Mouse (Mus musculus) heart, postnatal 10 days (tissue): ENCODE results near the gene Ndufa4l2. TPM values are rescaled to one million over a fixed set of nuclear protein-coding genes. Genes with fewer than 3 reads are reported as not detected.

Experiments
- DNase-seq, 2 experiments: peaks; one replicate each; pipeline ENCODE4 v3.0.0; 2021
- intact Hi-C: fragments of 180-260 bp; cut with DNase I; formaldehyde crosslinking; loops from one replicate; pipeline ENCODE4 v1.15.1; 2025
- total RNA-seq, 2 experiments: library from RNA; stranded (reverse); gene quantifications; 2 replicates each; pipeline ENCODE4 v1.2.3; 2021

The Ndufa4l2 gene
- total RNA-seq, 2 experiments from 2014 or later: 44.5 to 54.0 TPM

GRCm38 (mm10) chr10:127509051-127509836 lies 5.5 kb upstream of the Ndufa4l2 start:
- intact Hi-C loops: no loop called here
- peak; percentile 81 to 92 for DNase-seq

- intact Hi-C loops: no loop called here
- no peak for DNase-seq
These were observed 4.7 kb upstream of the Ndufa4l2 start for GRCm38 (mm10) chr10:127509837-127510701.

GRCm38 (mm10) chr10:127510895-127511617 lies 3.7 kb upstream of the Ndufa4l2 start:
- intact Hi-C loops: no loop called here
- DNase-seq: no peak

- intact Hi-C loops: no loop called here
- peak in 1 of 2 experiments; percentile 45 for DNase-seq
These were observed 3.0 kb upstream of the Ndufa4l2 start for GRCm38 (mm10) chr10:127511634-127512306.

GRCm38 (mm10) chr10:127512307-127512666 lies 2.5 kb upstream of the Ndufa4l2 start:
- intact Hi-C loops: no loop called here

GRCm38 (mm10) chr10:127512813-127513212 lies 2.0 kb upstream of the Ndufa4l2 start:
- peak; percentile 95 to 98 for DNase-seq
- intact Hi-C loops: loop anchor here (1.0 kb wide), 1 partner anchor 23 kb away; no protein-coding TSS in a partner anchor

More at GRCm38 (mm10) chr10:127512307-127512666, 2.5 kb upstream of the Ndufa4l2 start:
- no peak for DNase-seq

GRCm38 (mm10) chr10:127513501-127514091 lies 1.2 kb upstream of the Ndufa4l2 start:
- no peak for DNase-seq
- intact Hi-C loops: loop anchor here (1.0 kb wide), 1 partner anchor 23 kb away; no protein-coding TSS in a partner anchor

GRCm38 (mm10) chr10:127514111-127514698 lies 562 bp upstream of the Ndufa4l2 start:
- no peak for DNase-seq
- intact Hi-C loops: no loop called here

GRCm38 (mm10) chr10:127515271-127515982 lies 660 bp downstream of the Ndufa4l2 start:
- intact Hi-C loops: no loop called here
- no peak for DNase-seq

- intact Hi-C loops: no loop called here
These were observed 1.3 kb downstream of the Ndufa4l2 start for GRCm38 (mm10) chr10:127515983-127516459.

GRCm38 (mm10) chr10:127516576-127517260 lies 2.0 kb downstream of the Ndufa4l2 start:
- intact Hi-C loops: no loop called here
- peak; percentile 64 to 67 for DNase-seq

More at GRCm38 (mm10) chr10:127515983-127516459, 1.3 kb downstream of the Ndufa4l2 start:
- DNase-seq: no peak

- peak in 1 of 2 experiments; percentile 3 for DNase-seq
- intact Hi-C loops: no loop called here
These were observed 3.2 kb downstream of the Ndufa4l2 start for GRCm38 (mm10) chr10:127517941-127518340.

GRCm38 (mm10) chr10:127519041-127519701 lies 4.4 kb downstream of the Ndufa4l2 start:
- DNase-seq: peak in 1 of 2 experiments; percentile 6
- intact Hi-C loops: no loop called here

GRCm38 (mm10) chr10:127519903-127520713 lies 5.3 kb downstream of the Ndufa4l2 start:
- intact Hi-C loops: no loop called here
- no peak for DNase-seq

- DNase-seq: no peak
These were observed 6.1 kb downstream of the Ndufa4l2 start for GRCm38 (mm10) chr10:127520714-127521357.

GRCm38 (mm10) chr10:127521611-127522080 lies 6.9 kb downstream of the Ndufa4l2 start:
- intact Hi-C loops: no loop called here
- no peak for DNase-seq

More at GRCm38 (mm10) chr10:127520714-127521357, 6.1 kb downstream of the Ndufa4l2 start:
- intact Hi-C loops: no loop called here
